Mouse (Mus musculus) kidney, postnatal 0 days (tissue): ENCODE measurements at regions not wholly inside any gene's neighbourhood (a gene's known extent, or its start where the extent isn't known, plus 50 kb on each side); places are given as distances from the start of the nearest gene placed in this dataset.

Experiments
- ATAC-seq: fragments of 200-750 bp; cut with Nextera tagmentation; replicated peaks from 2 replicates; pipeline ENCODE4 v1.8.0; 2017; ENCODE audit warnings: low read depth, moderate number of reproducible peaks, moderate TSS enrichment, moderate library complexity; ENCODE audit not compliant: low FRiP score
- DNase-seq: peaks from one replicate; pipeline ENCODE4 v3.0.0-alpha.2; 2016; ENCODE audit warnings: low spot score
- H3K27ac ChIP-seq: fragments of 300-500 bp; sonication (generic); 2 replicates; pipeline ENCODE4 v1.5.1; 2014; ENCODE audit warnings: mild to moderate bottlenecking
- H3K27me3 ChIP-seq: fragments of 300-500 bp; sonication (generic); 2 replicates; pipeline ENCODE4 v1.6.1; 2014; ENCODE audit warnings: low read length, mixed read lengths; ENCODE audit not compliant: insufficient read depth
- H3K36me3 ChIP-seq: fragments of 300-500 bp; sonication (generic); 2 replicates; pipeline ENCODE4 v1.6.1; 2014; ENCODE audit warnings: low read length, mixed read lengths; ENCODE audit not compliant: insufficient read depth
- H3K4me1 ChIP-seq: fragments of 300-500 bp; sonication (generic); replicated peaks from 2 replicates; pipeline ENCODE4 v1.6.1; 2014; ENCODE audit warnings: antibody characterized with exemption, low read length, mixed read lengths; ENCODE audit not compliant: insufficient read depth
- H3K4me2 ChIP-seq: fragments of 300-500 bp; sonication (generic); 2 replicates; pipeline ENCODE4 v1.6.1; 2014; ENCODE audit warnings: mild to moderate bottlenecking, low read length, moderate library complexity, mixed read lengths
- H3K4me3 ChIP-seq: fragments of 300-500 bp; sonication (generic); replicated peaks from 2 replicates; pipeline ENCODE4 v1.5.1; 2014; ENCODE audit warnings: low read depth, low read length
- H3K9ac ChIP-seq: fragments of 300-500 bp; sonication (generic); 2 replicates; pipeline ENCODE4 v1.6.1; 2014; ENCODE audit warnings: low read depth, low read length
- H3K9me3 ChIP-seq: fragments of 300-500 bp; sonication (generic); replicated peaks from 2 replicates; pipeline ENCODE4 v1.6.1; 2016; ENCODE audit warnings: low read length, inconsistent platforms, mixed read lengths
- CTCF ChIP-seq: IDR thresholded peaks from 2 replicates; pipeline ENCODE4 v1.5.1; 2016; ENCODE audit warnings: antibody characterized with exemption, low read depth, mild to moderate bottlenecking, moderate library complexity
- WGBS: fragments of 180-500 bp; shearing (Covaris S2); extraction: QIAGEN DNeasy Blood & Tissue Kit; methylation state at CpG from one replicate; pipeline ENCODE4 v1.1.7; 2014; 5-methylcytosine and 5-hydroxymethylcytosine counted together

GRCm38 (mm10) chr1:69775589-69775988 is 51.2 kb upstream of the Spag16 start:
- Histone ChIP-seq H3K27ac (no peak overlapping the region), H3K27me3 (no peaks in the 10 kb centered on the region), H3K9ac (no peak overlapping the region), H3K4me1 (no peaks in the 10 kb centered on the region), H3K4me2 (no peak overlapping the region), H3K4me3 (no peak overlapping the region), H3K36me3 (no peaks in the 10 kb centered on the region), H3K9me3 (no peaks in the 10 kb centered on the region)
- ATAC-seq (no peak), DNase-seq (no peak)
- 67% methylated on average over 4 of the region's 4 CpGs for WGBS
- TF ChIP-seq CTCF: peak; percentile 55
